Mouse (Mus musculus): Measurements from ENCODE around the gene Gm43064. TPM values are rescaled to one million over a fixed set of nuclear protein-coding genes. Genes with fewer than 3 reads are reported as not detected.
"Not testable (repeated sequence)": the region's sequence is repeated elsewhere in the genome, so short reads cannot be mapped to it uniquely, and the experiment has no call there.

Gene Gm43064
- polyA plus RNA-seq, 1 experiment from 2014 or later, result 0.21 TPM

- no peak for ATAC-seq (ENCODE audit: extremely low read depth, insufficient number of reproducible peaks, low FRiP score, low TSS enrichment)
- H3K36me3 ChIP-seq, result peaks cover 2% of the 10 kb centered on the region
- H3K27me3 ChIP-seq (replicated peaks), result no peaks in the 10 kb centered on the region
- H3K27ac ChIP-seq (replicated peaks), result no peak overlapping the region
- no peak overlapping the region for H3K4me2 ChIP-seq
- H3K9me3 ChIP-seq, result no peaks in the 10 kb centered on the region
- no peak overlapping the region for H3K4me3 ChIP-seq
- H3K9ac ChIP-seq, result no peak overlapping the region
- 87% methylated on average over 4 of the region's 4 CpGs for WGBS
- H3K4me1 ChIP-seq, result peaks cover 61% of the 10 kb centered on the region
Measured at GRCm38 (mm10) chr3:103782844-103783609, 26.3 kb upstream of the Gm43064 start.

- H3K27ac ChIP-seq (replicated peaks), result no peak overlapping the region
- H3K4me2 ChIP-seq, result peak overlapping the region; percentile 88
- 0 out of 2 replicates have a peak overlapping the region, but pooled peaks have one; percentile 5 for H3K4me3 ChIP-seq
- no peaks in the 10 kb centered on the region for H3K36me3 ChIP-seq
- no peaks in the 10 kb centered on the region for H3K27me3 ChIP-seq (replicated peaks)
- peaks cover 54% of the 10 kb centered on the region for H3K4me1 ChIP-seq
- ATAC-seq (ENCODE audit: extremely low read depth, insufficient number of reproducible peaks, low FRiP score, low TSS enrichment), result no peak
- no peaks in the 10 kb centered on the region for H3K9me3 ChIP-seq
- WGBS, result 66% methylated on average over 7 of the region's 7 CpGs
- H3K9ac ChIP-seq, result no peak overlapping the region
Measured at GRCm38 (mm10) chr3:103787225-103787624, 22.1 kb upstream of the Gm43064 start.

- Histone ChIP-seq H3K27me3 (replicated peaks) (no peaks in the 10 kb centered on the region), H3K9ac (peak overlapping the region; percentile 97; the same call in 1 of the 2 replicates), H3K9me3 (no peaks in the 10 kb centered on the region), H3K4me3 (peak overlapping the region; percentile 97), H3K4me1 (peaks cover 45% of the 10 kb centered on the region), H3K36me3 (no peaks in the 10 kb centered on the region), H3K27ac (replicated peaks) (peak overlapping the region; percentile 92), H3K4me2 (peak overlapping the region; percentile 88)
- ATAC-seq (ENCODE audit: extremely low read depth, insufficient number of reproducible peaks, low FRiP score, low TSS enrichment), result no peak
- WGBS, result 77% methylated on average over 7 of the region's 7 CpGs
Measured at GRCm38 (mm10) chr3:103789096-103789495, 20.3 kb upstream of the Gm43064 start.

GRCm38 (mm10) chr3:103789891-103790345 is 19.5 kb upstream of the Gm43064 start:
- Histone ChIP-seq H3K4me3 (peak overlapping the region; percentile 97), H3K4me1 (peaks cover 40% of the 10 kb centered on the region), H3K27ac (replicated peaks) (peak overlapping the region; percentile 92), H3K4me2 (peak overlapping the region; percentile 88), H3K9me3 (no peaks in the 10 kb centered on the region), H3K27me3 (replicated peaks) (no peaks in the 10 kb centered on the region), H3K9ac (peak overlapping the region; percentile 97), H3K36me3 (no peaks in the 10 kb centered on the region)
- no peak for ATAC-seq (ENCODE audit: extremely low read depth, insufficient number of reproducible peaks, low FRiP score, low TSS enrichment)
- WGBS, result under 1% methylated on average over 14 of the region's 14 CpGs

- H3K4me1 ChIP-seq, result peaks cover 34% of the 10 kb centered on the region
- peak overlapping the region; percentile 97 for H3K9ac ChIP-seq
- H3K27me3 ChIP-seq (replicated peaks), result no peaks in the 10 kb centered on the region
- peak overlapping the region; percentile 92 for H3K27ac ChIP-seq (replicated peaks)
- H3K9me3 ChIP-seq, result no peaks in the 10 kb centered on the region
- H3K4me2 ChIP-seq, result peak overlapping the region; percentile 88
- under 1% methylated on average over 54 of the region's 61 CpGs for WGBS
- H3K4me3 ChIP-seq, result peak overlapping the region; percentile 97
- no peaks in the 10 kb centered on the region for H3K36me3 ChIP-seq
- peak; percentile 66 for ATAC-seq (ENCODE audit: extremely low read depth, insufficient number of reproducible peaks, low FRiP score, low TSS enrichment)
Measured at GRCm38 (mm10) chr3:103790346-103791145, 18.8 kb upstream of the Gm43064 start.

GRCm38 (mm10) chr3:103791230-103792110 is 17.9 kb upstream of the Gm43064 start, which contains the start of gene Hipk1:
Gene Hipk1, minus strand, starts transcription at chr3:103791563.
- no peaks in the 10 kb centered on the region for H3K36me3 ChIP-seq
- H3K27me3 ChIP-seq (replicated peaks), result no peaks in the 10 kb centered on the region
- peaks cover 28% of the 10 kb centered on the region for H3K4me1 ChIP-seq
- WGBS, result 7% methylated on average over 49 of the region's 49 CpGs
- peak within 1 kb of the TSS; percentile 97 for H3K4me3 ChIP-seq
- H3K9me3 ChIP-seq, result no peaks in the 10 kb centered on the region
- peak within 1 kb of the TSS; percentile 92 for H3K27ac ChIP-seq (replicated peaks)
- ATAC-seq (ENCODE audit: extremely low read depth, insufficient number of reproducible peaks, low FRiP score, low TSS enrichment), result peak; percentile 86
- H3K9ac ChIP-seq, result peak within 1 kb of the TSS; percentile 97
- peak within 1 kb of the TSS; percentile 88 for H3K4me2 ChIP-seq

GRCm38 (mm10) chr3:103792111-103792406 is 17.3 kb upstream of the Gm43064 start:
- Histone ChIP-seq H3K27ac (replicated peaks) (peak overlapping the region; percentile 92), H3K4me3 (peak overlapping the region; percentile 97), H3K4me2 (peak overlapping the region; percentile 88), H3K4me1 (peaks cover 25% of the 10 kb centered on the region)
- H3K36me3 ChIP-seq; ATAC-seq (ENCODE audit: extremely low read depth, insufficient number of reproducible peaks, low FRiP score, low TSS enrichment); H3K9ac ChIP-seq; H3K9me3 ChIP-seq; H3K27me3 ChIP-seq (replicated peaks): not testable (repeated sequence)
- 65% methylated on average over 5 of the region's 5 CpGs for WGBS

- Histone ChIP-seq H3K9ac (no peak overlapping the region), H3K4me3 (no peak overlapping the region), H3K9me3 (no peaks in the 10 kb centered on the region), H3K4me2 (peak overlapping the region; percentile 11; the same call in 1 of the 2 replicates), H3K4me1 (peaks cover 20% of the 10 kb centered on the region), H3K36me3 (no peaks in the 10 kb centered on the region), H3K27ac (replicated peaks) (no peak overlapping the region), H3K27me3 (replicated peaks) (0 out of 2 replicates have a peak, but pooled peaks cover 2% of the 10 kb centered on the region)
- no peak for ATAC-seq (ENCODE audit: extremely low read depth, insufficient number of reproducible peaks, low FRiP score, low TSS enrichment)
- 71% methylated on average over 1 of the region's 1 CpGs for WGBS
Measured at GRCm38 (mm10) chr3:103792566-103792965, 16.8 kb upstream of the Gm43064 start.

GRCm38 (mm10) chr3:103796389-103796788 is 13.0 kb upstream of the Gm43064 start:
- Histone ChIP-seq H3K4me3 (no peak overlapping the region), H3K9ac (no peak overlapping the region), H3K27ac (replicated peaks) (no peak overlapping the region), H3K9me3 (no peaks in the 10 kb centered on the region), H3K4me2 (no peak overlapping the region), H3K27me3 (replicated peaks) (0 out of 2 replicates have a peak, but pooled peaks cover 2% of the 10 kb centered on the region), H3K4me1 (peaks cover 9% of the 10 kb centered on the region), H3K36me3 (0 out of 2 replicates have a peak, but pooled peaks cover 3% of the 10 kb centered on the region)
- ATAC-seq (ENCODE audit: extremely low read depth, insufficient number of reproducible peaks, low FRiP score, low TSS enrichment), result no peak
- WGBS, result 58% methylated on average over 2 of the region's 2 CpGs

GRCm38 (mm10) chr3:103799507-103799906 is 9.9 kb upstream of the Gm43064 start:
- no peak overlapping the region for H3K27ac ChIP-seq (replicated peaks)
- 26% methylated on average over 2 of the region's 2 CpGs for WGBS

More at GRCm38 (mm10) chr3:103799507-103799906, 9.9 kb upstream of the Gm43064 start:
- H3K9me3 ChIP-seq, result no peaks in the 10 kb centered on the region
- peaks cover 22% of the 10 kb centered on the region for H3K36me3 ChIP-seq
- peak; percentile 82 for ATAC-seq (ENCODE audit: extremely low read depth, insufficient number of reproducible peaks, low FRiP score, low TSS enrichment)
- 0 out of 2 replicates have a peak, but pooled peaks cover 2% of the 10 kb centered on the region for H3K27me3 ChIP-seq (replicated peaks)
- H3K9ac ChIP-seq, result no peak overlapping the region
- H3K4me2 ChIP-seq, result no peak overlapping the region
- peaks cover 21% of the 10 kb centered on the region for H3K4me1 ChIP-seq
- H3K4me3 ChIP-seq, result no peak overlapping the region
